Mouse (Mus musculus) mesoderm, embryonic 11.5 days (tissue): ENCODE measurements around the gene Fgf9.
A peak's percentile ranks its signal among the peaks of the same experiment; 100 is the strongest.

Experiments used
- DNase-seq: peaks from one replicate; pipeline ENCODE4 v3.0.0-alpha.2; 2012; ENCODE audit warnings: low read depth, low spot score

Fgf9 gene

GRCm38 (mm10) chr14:58070481-58071119, at the start of gene Fgf9:
TSS of gene Fgf9 (plus strand) at chr14:58070547.
- DNase-seq, result peak; percentile 56

- peak; percentile 45 for DNase-seq
Measured at GRCm38 (mm10) chr14:58034567-58034966, 35.8 kb upstream of the Fgf9 start.

- peak; percentile 12 for DNase-seq
Measured at GRCm38 (mm10) chr14:58036174-58036573, 34.2 kb upstream of the Fgf9 start.

GRCm38 (mm10) chr14:58046639-58047284, 23.6 kb upstream of the Fgf9 start:
- DNase-seq, result no peak

GRCm38 (mm10) chr14:58050691-58051090, 19.7 kb upstream of the Fgf9 start:
- no peak for DNase-seq

- DNase-seq, result no peak
Measured at GRCm38 (mm10) chr14:58067586-58067985, 2.8 kb upstream of the Fgf9 start.

- DNase-seq, result no peak
Measured at GRCm38 (mm10) chr14:58068641-58069040, 1.7 kb upstream of the Fgf9 start.

- peak; percentile 9 for DNase-seq
Measured at GRCm38 (mm10) chr14:58069927-58070326, 420 bp upstream of the Fgf9 start.

GRCm38 (mm10) chr14:58071120-58071641, 834 bp downstream of the Fgf9 start:
- peak; percentile 52 for DNase-seq

- peak; percentile 70 for DNase-seq
Measured at GRCm38 (mm10) chr14:58071830-58072770, 1.8 kb downstream of the Fgf9 start.

- peak; percentile 11 for DNase-seq
Measured at GRCm38 (mm10) chr14:58072771-58073501, 2.6 kb downstream of the Fgf9 start.

- peak; percentile 47 for DNase-seq
Measured at GRCm38 (mm10) chr14:58073936-58074335, 3.6 kb downstream of the Fgf9 start.

- peak; percentile 42 for DNase-seq
Measured at GRCm38 (mm10) chr14:58074621-58075432, 4.5 kb downstream of the Fgf9 start.

GRCm38 (mm10) chr14:58075433-58076029, 5.2 kb downstream of the Fgf9 start:
- DNase-seq, result peak; percentile 27

- peak; percentile 61 for DNase-seq
Measured at GRCm38 (mm10) chr14:58076030-58076521, 5.7 kb downstream of the Fgf9 start.

GRCm38 (mm10) chr14:58076726-58077255, 6.4 kb downstream of the Fgf9 start:
- no peak for DNase-seq

GRCm38 (mm10) chr14:58079471-58079870, 9.1 kb downstream of the Fgf9 start:
- no peak for DNase-seq

GRCm38 (mm10) chr14:58081955-58082354, 11.6 kb downstream of the Fgf9 start:
- DNase-seq, result no peak

GRCm38 (mm10) chr14:58084240-58084639, 13.9 kb downstream of the Fgf9 start:
- DNase-seq, result no peak

- no peak for DNase-seq
Measured at GRCm38 (mm10) chr14:58087326-58087725, 17.0 kb downstream of the Fgf9 start.
